Mouse (Mus musculus) cerebellum, adult 2 months (tissue): ENCODE results near the gene Zdbf2. TPM values are rescaled to one million over a fixed set of nuclear protein-coding genes. Genes with fewer than 3 reads are reported as not detected.

Experiments used
- DNase-seq, 2 experiments: peaks; one replicate each; pipeline ENCODE4 v3.0.0; 2021
- H3K27ac ChIP-seq: fragments of 200-500 bp; 2 replicates; pipeline ENCODE4 v1.5.1; 2012; ENCODE audit warnings: low read length, control low read depth, inconsistent platforms; ENCODE audit not compliant: insufficient read depth
- H3K27me3 ChIP-seq: fragments of 200-500 bp; 2 replicates; pipeline ENCODE4 v1.6.1; 2012; ENCODE audit warnings: inconsistent platforms, mild to moderate bottlenecking, low read length, moderate library complexity; ENCODE audit not compliant: control insufficient read depth, insufficient read depth
- H3K4me1 ChIP-seq: fragments of 200-500 bp; 2 replicates; pipeline ENCODE4 v1.6.1; 2011; ENCODE audit warnings: low read length; ENCODE audit not compliant: control insufficient read depth, insufficient read depth
- H3K4me3 ChIP-seq: fragments of 200-500 bp; replicated peaks from 2 replicates; pipeline ENCODE3; 2011; ENCODE audit warnings: mild to moderate bottlenecking, low read depth, low read length, control low read depth; ENCODE audit not compliant: insufficient read depth
- CTCF ChIP-seq: fragments of 200-500 bp; IDR thresholded peaks from 2 replicates; pipeline ENCODE4 v1.5.1; 2011; ENCODE audit warnings: low read depth, mild to moderate bottlenecking, control low read depth, low read length, moderate library complexity, borderline replicate concordance; ENCODE audit not compliant: insufficient read depth
- POLR2A ChIP-seq: fragments of 200-500 bp; IDR thresholded peaks from 2 replicates; pipeline ENCODE4 v1.6.1; 2011; ENCODE audit warnings: low read length, control low read depth, borderline replicate concordance; ENCODE audit not compliant: insufficient read depth
- WGBS: fragments of 180-500 bp; shearing (Covaris S2); methylation state at CpG from one replicate; pipeline ENCODE4 v1.1.7; 2018; 5-methylcytosine and 5-hydroxymethylcytosine counted together
- polyA plus RNA-seq: library from polyadenylated mRNA; depleted of rRNA; stranded (reverse); fragments of >200 nt; gene quantifications from 2 replicates; pipeline ENCODE4 v1.2.3, GENCODE M21; 2012; rRNA removed

The Zdbf2 gene
- polyA plus RNA-seq = 3.4 and 3.9 TPM in 2 replicates

DNA sequence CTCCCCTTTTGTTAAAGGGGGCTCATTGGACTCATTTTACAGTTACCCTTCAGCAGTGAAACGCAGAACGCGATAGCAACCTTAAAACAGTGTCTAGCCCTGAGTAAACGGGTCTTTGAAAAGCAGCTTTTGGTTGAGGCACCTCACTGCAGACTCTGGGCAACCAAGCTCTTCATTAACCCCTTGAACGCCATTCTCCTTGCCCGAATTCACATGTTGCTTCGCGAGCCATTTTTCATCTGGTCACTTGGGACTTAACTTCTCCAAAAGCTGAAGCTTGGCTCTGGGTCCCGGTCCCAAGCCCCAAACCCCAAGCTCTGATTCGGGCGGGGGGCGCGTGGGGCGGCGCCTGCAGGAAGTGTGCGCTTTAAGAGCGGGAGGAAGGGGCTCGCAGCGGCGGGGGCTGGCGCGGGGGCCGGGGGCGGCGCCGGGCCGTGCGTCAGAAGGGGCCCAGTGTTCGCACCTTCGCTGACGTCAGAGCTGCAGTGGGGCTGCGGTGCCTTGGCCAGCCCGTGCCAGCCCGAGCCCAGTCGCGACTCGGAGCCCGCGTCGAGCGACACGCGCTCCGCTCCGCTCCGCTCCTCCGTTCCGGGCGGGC is at the start of gene Zdbf2:
TSS of gene Zdbf2 (plus strand) at position 525 of the 598 bp plus-strand sequence.
- DNase-seq = no peak
- peak within 1 kb of the TSS; percentile 26 for H3K4me3 ChIP-seq
- TF ChIP-seq POLR2A (no peak), CTCF (no peak)
- H3K27ac ChIP-seq = no peak within 1 kb of the TSS
- 3% methylated on average over 49 of the region's 49 CpGs for WGBS
- H3K4me1 ChIP-seq = no peaks in the 10 kb centered on the region
- peaks cover 17% of the 10 kb centered on the region; the same call in 1 of the 2 replicates for H3K27me3 ChIP-seq

DNA sequence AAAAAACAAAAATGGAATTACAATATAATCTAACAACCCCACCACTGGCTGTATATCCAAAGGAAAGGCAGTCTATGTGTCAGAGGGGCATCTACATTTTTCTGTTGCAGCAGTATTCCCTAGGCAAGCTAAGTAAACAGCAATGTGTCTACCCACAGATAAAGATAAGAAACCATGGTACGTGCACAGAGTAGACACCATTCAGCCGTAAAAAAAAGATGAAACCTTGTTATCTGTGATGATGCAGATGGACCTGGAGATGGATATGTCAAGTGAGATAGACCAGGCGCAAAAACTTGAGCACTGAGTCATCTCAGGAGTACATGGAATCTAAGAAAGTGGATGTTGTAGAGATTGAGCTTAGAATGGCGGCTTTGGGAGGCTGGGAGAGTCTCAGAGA is 48.1 kb upstream of the Zdbf2 start:
- DNase-seq = no peak
- no peaks in the 10 kb centered on the region for H3K27me3 ChIP-seq
- H3K27ac ChIP-seq = no peak overlapping the region
- H3K4me3 ChIP-seq = no peak overlapping the region
- no peak for TF ChIP-seq CTCF
- no peak for TF ChIP-seq POLR2A
- 93% methylated on average over 4 of the region's 4 CpGs for WGBS
- H3K4me1 ChIP-seq = no peaks in the 10 kb centered on the region

DNA sequence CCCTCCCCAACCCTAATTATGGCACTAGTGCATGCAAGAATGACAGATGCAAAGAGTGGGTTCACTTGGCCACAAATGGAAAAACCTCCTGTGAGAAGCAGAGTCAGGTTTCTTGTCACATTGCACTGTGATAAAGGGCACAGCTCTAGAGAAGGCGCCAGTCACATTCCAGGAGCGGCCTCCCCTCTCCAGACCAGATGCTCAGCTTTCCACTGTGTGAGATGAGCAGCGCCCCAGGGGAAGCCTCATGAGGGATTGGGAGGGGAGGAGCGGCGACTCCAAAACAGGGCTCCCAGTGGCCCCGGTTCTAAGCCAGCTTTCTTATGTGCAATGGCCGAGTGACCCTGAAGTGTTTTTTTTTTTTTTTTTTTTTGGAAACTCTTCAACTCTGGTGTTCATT is 47.2 kb upstream of the Zdbf2 start:
- DNase-seq = no peak
- Histone ChIP-seq H3K27ac (no peak overlapping the region), H3K4me1 (no peaks in the 10 kb centered on the region), H3K4me3 (no peak overlapping the region), H3K27me3 (no peaks in the 10 kb centered on the region)
- WGBS = 11% methylated on average over 7 of the region's 7 CpGs
- no peak for TF ChIP-seq POLR2A
- no peak for TF ChIP-seq CTCF

DNA sequence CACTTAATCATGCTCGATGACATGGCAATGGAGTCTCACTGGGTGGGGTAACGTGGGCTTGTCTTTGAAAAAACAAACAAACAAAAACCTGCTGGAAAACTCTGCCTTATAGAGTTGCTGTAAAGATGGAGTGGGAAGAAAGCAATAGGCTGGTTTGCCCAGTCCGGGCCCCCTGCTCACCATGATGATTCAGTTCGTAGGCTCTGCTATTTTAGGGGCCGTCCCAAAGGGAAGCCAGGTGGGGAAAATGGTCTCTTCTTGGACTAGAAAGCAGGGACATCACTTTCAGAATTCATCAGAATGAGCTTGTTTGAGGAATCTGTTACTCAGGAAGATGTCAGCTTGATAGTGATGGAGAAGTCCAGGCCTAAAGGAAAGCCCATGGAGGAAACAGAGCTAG is 45.8 kb upstream of the Zdbf2 start:
- no peaks in the 10 kb centered on the region for H3K4me1 ChIP-seq
- no peak for DNase-seq
- H3K27me3 ChIP-seq = no peaks in the 10 kb centered on the region
- H3K27ac ChIP-seq = no peak overlapping the region
- no peak overlapping the region for H3K4me3 ChIP-seq
- WGBS = 83% methylated on average over 5 of the region's 5 CpGs
- TF ChIP-seq CTCF (no peak), POLR2A (no peak)

DNA sequence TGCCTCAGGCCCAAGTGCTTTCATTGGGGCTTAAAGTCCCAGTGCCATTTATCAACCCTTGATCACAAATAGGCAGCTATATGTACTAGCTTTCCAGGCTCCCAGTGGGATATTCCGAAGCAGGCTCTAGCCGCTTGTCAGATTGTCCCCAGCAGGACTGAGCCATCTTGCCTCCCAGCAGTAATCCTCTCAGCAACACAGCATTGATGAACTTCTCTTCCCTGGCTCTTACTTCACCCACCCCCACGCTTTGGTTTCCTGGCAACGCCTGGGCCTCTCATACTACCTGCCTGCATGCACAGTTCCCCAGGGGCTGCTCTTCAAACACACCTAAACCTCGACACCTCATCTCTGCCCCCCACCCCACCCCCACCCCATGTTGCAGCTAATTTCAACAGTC is 35.7 kb upstream of the Zdbf2 start:
- Histone ChIP-seq H3K4me3 (no peak overlapping the region), H3K27me3 (no peaks in the 10 kb centered on the region), H3K27ac (no peak overlapping the region), H3K4me1 (no peaks in the 10 kb centered on the region)
- no peak for DNase-seq
- TF ChIP-seq POLR2A (no peak), CTCF (no peak)
- WGBS = 14% methylated on average over 5 of the region's 5 CpGs

DNA sequence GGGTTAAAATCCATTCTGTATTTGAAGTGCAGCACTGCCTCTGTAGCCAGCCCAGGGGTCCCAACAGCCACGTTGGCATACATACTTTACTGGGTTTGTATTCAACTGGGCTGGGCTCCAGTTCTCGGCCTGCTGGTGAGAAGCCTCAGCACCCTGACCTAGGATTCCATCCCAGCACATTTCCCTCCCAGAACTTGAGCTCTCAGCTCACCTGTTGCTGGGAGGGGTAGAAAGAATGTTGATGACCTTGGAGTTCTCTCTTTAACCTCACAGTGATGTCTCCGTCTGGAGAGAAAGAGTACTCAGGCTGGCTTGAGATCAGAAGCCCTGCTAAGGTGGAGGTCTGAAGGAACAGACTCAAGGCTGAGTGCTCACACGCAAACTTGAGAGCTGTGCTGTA is 33.8 kb upstream of the Zdbf2 start:
- no peaks in the 10 kb centered on the region; the same call in 1 of the 2 replicates for H3K27me3 ChIP-seq
- WGBS = 30% methylated on average over 4 of the region's 4 CpGs
- H3K4me1 ChIP-seq = no peaks in the 10 kb centered on the region
- TF ChIP-seq POLR2A = no peak
- no peak for TF ChIP-seq CTCF
- H3K4me3 ChIP-seq = no peak overlapping the region
- H3K27ac ChIP-seq = no peak overlapping the region
- no peak for DNase-seq

DNA sequence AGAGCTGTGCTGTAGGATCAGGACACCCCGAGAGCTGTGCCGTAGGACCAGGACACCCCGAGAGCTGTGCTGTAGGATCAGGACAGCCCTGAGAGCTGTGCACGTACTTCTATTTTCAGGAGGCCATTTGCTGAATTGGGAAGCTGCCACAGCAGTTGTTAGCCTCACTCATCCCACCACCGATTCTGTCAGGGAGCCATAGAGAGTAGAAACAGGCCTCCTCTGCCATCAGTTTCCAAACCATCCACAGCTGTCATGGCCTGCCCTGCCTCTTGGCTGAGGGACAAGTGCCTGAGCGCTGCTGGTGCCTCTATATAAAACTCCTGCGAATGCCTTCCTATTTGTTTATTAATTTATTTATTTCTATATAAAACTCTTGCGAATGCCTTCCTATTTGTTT is 33.3 kb upstream of the Zdbf2 start:
- Histone ChIP-seq H3K27ac (no peak overlapping the region), H3K27me3 (no peaks in the 10 kb centered on the region; the same call in 1 of the 2 replicates), H3K4me3 (no peak overlapping the region), H3K4me1 (no peaks in the 10 kb centered on the region)
- DNase-seq = no peak
- no peak for TF ChIP-seq POLR2A
- no peak for TF ChIP-seq CTCF
- WGBS = 60% methylated on average over 8 of the region's 8 CpGs

DNA sequence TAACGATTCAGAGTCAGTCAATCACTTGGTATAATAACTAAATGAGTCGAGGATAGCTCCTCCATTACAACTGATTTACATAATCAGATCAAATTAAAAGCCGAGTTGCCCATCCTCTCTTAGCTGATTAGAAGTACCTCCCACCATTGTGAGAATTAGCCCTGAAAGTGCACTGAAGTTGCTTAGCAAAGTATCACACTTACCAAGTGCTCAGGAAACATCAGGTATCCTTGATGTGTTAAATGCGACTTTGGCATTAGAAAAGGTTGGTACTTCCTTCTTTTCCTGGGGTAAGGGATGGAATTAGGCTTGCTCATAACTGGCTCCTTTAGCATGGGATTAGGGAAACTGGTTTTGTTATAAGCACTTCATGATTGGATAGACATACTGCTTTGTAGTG is 29.2 kb upstream of the Zdbf2 start:
- WGBS = 68% methylated on average over 4 of the region's 4 CpGs
- Histone ChIP-seq H3K4me1 (no peaks in the 10 kb centered on the region), H3K27me3 (peaks cover 11% of the 10 kb centered on the region; the same call in 1 of the 2 replicates), H3K4me3 (no peak overlapping the region), H3K27ac (no peak overlapping the region)
- TF ChIP-seq POLR2A (no peak), CTCF (no peak)
- no peak for DNase-seq
